Mouse (Mus musculus) cortical plate, adult 2 months (tissue): Measurements from ENCODE around the gene Tln2.

Experiments
- CTCF ChIP-seq: fragments of 200-500 bp; IDR thresholded peaks from 2 replicates; pipeline ENCODE4 v1.5.1; 2011; ENCODE audit warnings: mild to moderate bottlenecking, control low read depth, low read length; ENCODE audit not compliant: insufficient read depth; ENCODE audit errors: extremely low read depth
- POLR2A ChIP-seq: fragments of 200-500 bp; IDR thresholded peaks from 2 replicates; pipeline ENCODE4 v1.6.1; 2011; ENCODE audit warnings: mild to moderate bottlenecking, low read length, control low read depth; ENCODE audit not compliant: insufficient read depth; ENCODE audit errors: extremely low read depth

DNA sequence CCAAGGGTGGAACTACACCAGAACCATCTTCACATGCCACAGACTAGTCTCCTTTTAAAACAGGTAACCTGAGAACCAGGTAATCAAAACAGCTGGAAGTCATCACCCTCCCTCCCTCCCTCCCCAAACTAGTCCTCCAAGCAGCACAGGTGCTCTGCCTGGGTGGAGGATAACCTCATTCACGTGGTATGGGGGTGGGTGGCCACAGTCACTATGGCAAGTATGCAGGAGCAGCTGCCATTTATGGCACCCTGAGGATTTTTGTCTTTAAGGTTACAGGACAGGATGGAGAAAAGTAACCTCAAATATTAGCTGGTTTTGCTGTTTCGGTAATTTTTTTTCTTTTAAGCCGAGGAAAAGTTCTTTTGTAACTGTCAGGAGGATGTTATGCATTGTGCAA is 322.5 kb downstream of the Tln2 start:
- TF ChIP-seq POLR2A, result no peak
- TF ChIP-seq CTCF, result no peak
